Mouse (Mus musculus) lung, postnatal 0 days (tissue): ENCODE measurements at regions not wholly inside any gene's neighbourhood (a gene's known extent, or its start where the extent isn't known, plus 50 kb on each side); places are given as distances from the start of the nearest gene placed in this dataset.

Experiments
- CTCF ChIP-seq: IDR thresholded peaks from 2 replicates; pipeline ENCODE4 v1.5.1; 2016; ENCODE audit warnings: antibody characterized with exemption, mild to moderate bottlenecking
- EP300 ChIP-seq: IDR thresholded peaks from 2 replicates; pipeline ENCODE4 v1.6.1; 2016; ENCODE audit warnings: antibody characterized with exemption, mild to moderate bottlenecking, control low read depth

DNA sequence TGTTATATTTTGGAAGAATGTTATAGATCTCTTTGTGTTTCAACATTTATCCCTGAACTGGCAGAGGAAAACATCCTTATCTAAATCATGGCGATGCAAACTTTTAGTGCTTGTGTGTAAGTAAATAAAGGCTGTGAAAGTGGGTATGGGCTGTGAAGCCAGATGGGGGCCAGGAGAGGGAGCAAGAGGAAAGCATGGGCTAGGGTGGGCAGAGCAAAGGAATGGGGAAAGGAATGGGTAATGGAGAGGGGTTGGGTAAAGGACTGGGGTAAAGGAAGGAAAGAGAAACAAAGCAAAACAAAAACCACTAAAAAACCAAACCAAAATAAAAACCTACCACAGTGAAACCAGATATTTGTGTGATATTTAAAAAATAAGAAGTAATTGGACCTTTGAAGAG, 260.5 kb downstream of the Gpd2 start:
- TF ChIP-seq CTCF = no peak
- no peak for TF ChIP-seq EP300
